Mouse (Mus musculus): ENCODE data around the gene Epm2a. TPM values are rescaled to one million over a fixed set of nuclear protein-coding genes. Genes with fewer than 3 reads are reported as not detected.

Epm2a gene
- polyA plus RNA-seq, 1 experiment = 1.8 TPM

DNA sequence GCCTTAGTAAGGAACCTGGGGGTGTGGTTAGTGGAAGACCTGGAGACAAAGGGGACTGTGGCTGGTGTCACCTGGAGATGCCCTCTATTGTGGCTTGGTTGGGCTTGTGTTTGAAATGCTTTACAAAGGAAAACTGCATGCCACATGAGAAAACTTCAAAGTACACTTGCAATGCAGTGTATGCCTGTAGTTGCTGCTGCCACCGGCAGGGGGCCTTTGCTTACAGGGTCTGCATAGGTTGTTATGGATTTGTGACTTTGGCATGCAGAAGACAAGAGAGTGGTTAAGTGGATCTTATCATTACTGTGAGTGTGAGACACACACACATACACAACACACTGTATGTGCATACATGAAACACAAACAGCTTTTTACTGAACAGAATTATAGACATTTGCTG lies 114.2 kb downstream of the Epm2a start:
- TF ChIP-seq EP300 (IDR thresholded peaks at IDR 0.05; ENCODE audit: insufficient read depth, low read depth, low read length) (no peak), CTCF (IDR thresholded peaks at IDR 0.05; ENCODE audit: low read depth, low read length) (peak; percentile 34), POLR2A (IDR thresholded peaks at IDR 0.05; ENCODE audit: insufficient read depth, low read length) (no peak)
- no peaks in the 10 kb centered on the region for H3K27me3 ChIP-seq (ENCODE audit: control insufficient read depth, insufficient read depth, low read length, poor library complexity, severe bottlenecking)
- no peaks in the 10 kb centered on the region for H3K36me3 ChIP-seq (ENCODE audit: control insufficient read depth, insufficient read depth, low read length, poor library complexity, severe bottlenecking)
- no peak overlapping the region for H3K4me3 ChIP-seq (ENCODE audit: low read depth, low read length)
- no peaks in the 10 kb centered on the region for H3K4me1 ChIP-seq (ENCODE audit: control insufficient read depth, insufficient read depth, low read length)
- no peaks in the 10 kb centered on the region for H3K9me3 ChIP-seq (replicated peaks; ENCODE audit: control insufficient read depth, insufficient read depth, low read length, poor library complexity, severe bottlenecking)
- H3K27ac ChIP-seq (ENCODE audit: insufficient read depth, low read length) = no peak overlapping the region
- H3K9ac ChIP-seq (ENCODE audit: low read depth, poor library complexity, severe bottlenecking) = no peak overlapping the region

DNA sequence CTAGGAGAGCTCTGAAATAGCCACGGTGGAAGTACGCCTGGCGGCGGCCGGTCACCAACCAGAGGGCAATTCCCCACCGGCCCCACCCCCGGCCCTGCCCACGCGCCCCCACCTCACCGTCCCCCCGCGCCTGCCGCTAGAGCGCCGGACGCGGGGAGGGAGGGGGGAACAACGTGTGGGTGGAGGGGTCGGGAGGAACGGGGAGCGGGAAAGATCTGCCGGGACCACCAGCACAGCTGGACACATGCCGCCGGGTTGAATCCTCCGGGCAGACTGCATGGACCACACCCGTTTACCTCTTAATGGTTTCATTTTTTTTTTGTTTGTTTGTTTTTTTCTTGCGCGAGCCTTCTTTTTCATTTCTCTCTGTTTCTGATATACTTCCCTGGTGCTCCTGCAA lies 148.8 kb downstream of the Epm2a start:
- no peak for TF ChIP-seq CTCF (IDR thresholded peaks at IDR 0.05; ENCODE audit: low read depth, low read length)
- TF ChIP-seq EP300 (IDR thresholded peaks at IDR 0.05; ENCODE audit: insufficient read depth, low read depth, low read length) = no peak
- TF ChIP-seq POLR2A (IDR thresholded peaks at IDR 0.05; ENCODE audit: insufficient read depth, low read length) = no peak
- Histone ChIP-seq H3K9me3 (replicated peaks; ENCODE audit: control insufficient read depth, insufficient read depth, low read length, poor library complexity, severe bottlenecking) (peaks cover 12% of the 10 kb centered on the region), H3K36me3 (ENCODE audit: control insufficient read depth, insufficient read depth, low read length, poor library complexity, severe bottlenecking) (no peaks in the 10 kb centered on the region), H3K27ac (ENCODE audit: insufficient read depth, low read length) (no peak overlapping the region), H3K27me3 (ENCODE audit: control insufficient read depth, insufficient read depth, low read length, poor library complexity, severe bottlenecking) (no peaks in the 10 kb centered on the region), H3K4me3 (ENCODE audit: low read depth, low read length) (no peak overlapping the region), H3K4me1 (ENCODE audit: control insufficient read depth, insufficient read depth, low read length) (no peaks in the 10 kb centered on the region), H3K9ac (ENCODE audit: low read depth, poor library complexity, severe bottlenecking) (no peak overlapping the region)

Other genes starting within 250 kb of the Epm2a start
- 29.7 and 33.8 TPM in 2 replicates for gene Shprh, start 194.0 kb upstream of the Epm2a start, polyA plus RNA-seq (2011; ENCODE audit: insufficient read depth, insufficient read length, low read depth, missing spikeins)
- gene Fbxo30, start 62.1 kb upstream of the Epm2a start, polyA plus RNA-seq (2011; ENCODE audit: insufficient read depth, insufficient read length, low read depth, missing spikeins) = 44.6 and 45.1 TPM in 2 replicates